In the genomic region with DNA sequence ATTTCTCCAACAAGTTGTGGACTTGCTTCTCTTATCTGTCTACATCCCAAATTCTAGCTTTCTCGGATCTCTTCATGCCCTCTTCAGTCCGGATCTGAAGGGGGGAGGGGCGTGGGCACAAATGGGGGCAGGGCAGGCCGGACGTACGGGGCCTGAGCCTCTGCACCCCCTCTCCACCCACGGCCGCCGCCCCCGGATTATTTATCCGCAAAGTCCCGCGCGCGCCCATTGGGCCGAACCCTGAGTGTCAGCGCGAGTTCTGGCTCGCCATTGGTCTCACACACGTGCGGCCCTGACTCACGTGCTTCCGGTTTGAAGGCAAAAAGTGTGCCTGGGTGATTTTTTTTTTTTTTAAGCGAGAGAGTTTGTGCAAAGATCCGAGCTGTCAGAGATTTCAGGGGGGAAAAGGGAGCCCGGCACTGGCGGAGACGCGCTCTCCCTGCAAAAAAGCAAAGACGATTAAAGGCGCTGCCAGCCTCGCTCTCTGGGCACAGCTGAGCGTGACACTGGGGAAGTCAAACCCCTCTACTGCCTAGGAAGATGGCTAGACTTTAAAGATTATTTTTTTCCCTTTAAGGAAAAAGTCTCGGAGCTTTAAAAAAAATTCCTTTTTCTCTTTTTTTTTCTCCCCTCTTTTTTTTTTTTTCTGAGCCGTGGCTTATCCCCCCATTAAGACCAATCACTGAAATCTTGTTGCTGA, we compare ENCODE assay signal across 9 mouse cellular contexts. TPM values are rescaled to one million over a fixed set of nuclear protein-coding genes. Genes with fewer than 3 reads are reported as not detected.
A peak's percentile ranks its signal among the peaks of the same experiment; 100 is the strongest.
DNase-seq lines count a peak whose midpoint lies in the region; ATAC-seq and TF ChIP-seq lines count a peak whose summit lies in the region.
"Had no signal": no experiment of that assay in that cellular context is flagged by ENCODE, and none has a peak within 500 bp of the region (broad histone marks: within the 10 kb centered on the region; RNA-seq: fewer than 3 reads in every experiment).

A gene (plus strand): TSS at position 388 of the 700 bp plus-strand sequence.

- H3K4me1 ChIP-seq in heart, adult 2 months (ENCODE audit: control insufficient read depth, insufficient read depth, low read length): no peaks in the 10 kb centered on the region; the same call in 1 of the 2 replicates
- peaks cover 32% of the 10 kb centered on the region for H3K4me1 ChIP-seq in embryonic facial prominence, embryonic 15.5 days
- no peaks in the 10 kb centered on the region for H3K4me1 ChIP-seq in hindbrain, postnatal 0 days (ENCODE audit: insufficient read depth, low read length)
- H3K4me1 ChIP-seq in midbrain, embryonic 14.5 days (ENCODE audit: control insufficient read depth, insufficient read depth, low read length): no peaks in the 10 kb centered on the region

- DNase-seq in heart, adult 2 months: peak in 1 of 2 experiments; percentile 31
- DNase-seq in heart, adult 8-10 months (ENCODE audit: low spot score): no peak
- DNase-seq in adipocyte (ENCODE audit: low spot score): peak; percentile 92
- DNase-seq in hindbrain, postnatal 0 days (ENCODE audit: low spot score): peak; percentile 85
- peak; percentile 92 for DNase-seq in midbrain, embryonic 14.5 days
- DNase-seq in right cerebral cortex, postnatal 14 days: no peak
- no peak for DNase-seq in thymus, postnatal 14 days

- TF ChIP-seq POLR2A in heart, adult 2 months (IDR thresholded peaks at IDR 0.05; ENCODE audit: insufficient read depth, low read depth, low read length): no peak

- peak within 1 kb of the TSS; percentile 38 for H3K4me3 ChIP-seq in heart, adult 2 months
- peak within 1 kb of the TSS; percentile 53 for H3K4me3 ChIP-seq in embryonic facial prominence, embryonic 15.5 days (replicated peaks)
- peak within 1 kb of the TSS; percentile 53 for H3K4me3 ChIP-seq in hindbrain, postnatal 0 days (ENCODE audit: low read length)
- peak within 1 kb of the TSS; percentile 59 for H3K4me3 ChIP-seq in midbrain, embryonic 14.5 days (replicated peaks; ENCODE audit: low read depth, low read length)

- no peaks in the 10 kb centered on the region for H3K79me2 ChIP-seq in heart, adult 2 months (replicated peaks; ENCODE audit: control insufficient read depth, insufficient read depth, low read length)

- H3K27me3 ChIP-seq in heart, adult 2 months (ENCODE audit: control insufficient read depth, insufficient read depth, low read length): peaks cover 51% of the 10 kb centered on the region
- peaks cover 95% of the 10 kb centered on the region for H3K27me3 ChIP-seq in embryonic facial prominence, embryonic 15.5 days
- H3K27me3 ChIP-seq in hindbrain, postnatal 0 days (ENCODE audit: insufficient read depth, low read length): peaks cover 54% of the 10 kb centered on the region
- H3K27me3 ChIP-seq in midbrain, embryonic 14.5 days (ENCODE audit: control insufficient read depth, insufficient read depth, low read length): peaks cover 54% of the 10 kb centered on the region

- 4% methylated on average over 35 of the region's 35 CpGs for WGBS in heart, adult 2 months
- under 1% methylated on average over 35 of the region's 35 CpGs for WGBS in embryonic facial prominence, embryonic 15.5 days
- 1% methylated on average over 35 of the region's 35 CpGs for WGBS in hindbrain, postnatal 0 days
- WGBS in midbrain, embryonic 14.5 days: under 1% methylated on average over 35 of the region's 35 CpGs

- intact Hi-C loops in heart, adult 2 months (cut with DNase I): no loop called here

- no peak for ATAC-seq in embryonic facial prominence, embryonic 15.5 days (ENCODE audit: insufficient number of reproducible peaks, low FRiP score, low TSS enrichment, low read depth)
- ATAC-seq in hindbrain, postnatal 0 days: peak; percentile 88
- peak; percentile 85 for ATAC-seq in midbrain, embryonic 14.5 days (ENCODE audit: low FRiP score, low TSS enrichment)

- H3K27ac ChIP-seq in heart, adult 2 months: no peak within 1 kb of the TSS
- H3K27ac ChIP-seq in embryonic facial prominence, embryonic 15.5 days (replicated peaks): peak within 1 kb of the TSS; percentile 71; the same call in 1 of the 2 replicates
- peak within 1 kb of the TSS; percentile 70; the same call in 1 of the 2 replicates for H3K27ac ChIP-seq in hindbrain, postnatal 0 days
- H3K27ac ChIP-seq in midbrain, embryonic 14.5 days (replicated peaks; ENCODE audit: low read depth, low read length): peak within 1 kb of the TSS; percentile 93

- H3K9ac ChIP-seq in heart, adult 2 months (ENCODE audit: low read depth, low read length): no peak within 1 kb of the TSS
- peak within 1 kb of the TSS; percentile 31; the same call in 1 of the 2 replicates for H3K9ac ChIP-seq in embryonic facial prominence, embryonic 15.5 days
- H3K9ac ChIP-seq in hindbrain, postnatal 0 days (replicated peaks; ENCODE audit: low read length): peak within 1 kb of the TSS; percentile 47
- H3K9ac ChIP-seq in midbrain, embryonic 14.5 days (replicated peaks; ENCODE audit: low read length): peak within 1 kb of the TSS; percentile 91

- no peaks in the 10 kb centered on the region for H3K36me3 ChIP-seq in heart, adult 2 months (ENCODE audit: control insufficient read depth, insufficient read depth, low read length)
- no peaks in the 10 kb centered on the region for H3K36me3 ChIP-seq in embryonic facial prominence, embryonic 15.5 days
- no peaks in the 10 kb centered on the region for H3K36me3 ChIP-seq in hindbrain, postnatal 0 days (ENCODE audit: insufficient read depth, low read length)
- no peaks in the 10 kb centered on the region for H3K36me3 ChIP-seq in midbrain, embryonic 14.5 days (ENCODE audit: control insufficient read depth, insufficient read depth, low read length)

- H3K9me3 ChIP-seq in embryonic facial prominence, embryonic 15.5 days (replicated peaks): no peaks in the 10 kb centered on the region
- no peaks in the 10 kb centered on the region for H3K9me3 ChIP-seq in hindbrain, postnatal 0 days (ENCODE audit: low read length)
- H3K9me3 ChIP-seq in midbrain, embryonic 14.5 days (ENCODE audit: control insufficient read depth, low read length): no peaks in the 10 kb centered on the region

- no peak for TF ChIP-seq EP300 in heart, adult 2 months (IDR thresholded peaks at IDR 0.05; ENCODE audit: insufficient read depth, low read depth, low read length)

- peak within 1 kb of the TSS; percentile 90 for H3K4me2 ChIP-seq in embryonic facial prominence, embryonic 15.5 days (replicated peaks)
- H3K4me2 ChIP-seq in hindbrain, postnatal 0 days (ENCODE audit: low read depth, low read length): peak within 1 kb of the TSS; percentile 62
- peak within 1 kb of the TSS; percentile 75 for H3K4me2 ChIP-seq in midbrain, embryonic 14.5 days (ENCODE audit: low read length)

- no peak for TF ChIP-seq CTCF in heart, adult 2 months (IDR thresholded peaks at IDR 0.05)
- no peak for TF ChIP-seq CTCF in hindbrain, postnatal 0 days (IDR thresholded peaks at IDR 0.05; ENCODE audit: low read depth)

RNA-seq across cellular contexts. Expression of the gene that starts here (rescaled TPM):
- not detected for total RNA-seq in heart, adult 2 months (2021)
- polyA plus RNA-seq in heart, adult 2 months (2012; rRNA removed): not detected in 2 replicates
- not detected for total RNA-seq in heart, adult 8-10 months (2022)
- 1.9 and 2.1 TPM in 2 replicates for polyA plus RNA-seq in embryonic facial prominence, embryonic 15.5 days (2015; fragmentation: Nextera tagmentation; extraction: Ambion mirVana)
- 13.0 and 13.2 TPM in 2 replicates for total RNA-seq in hindbrain, postnatal 0 days (2014; rRNA removed)
- 6.3 and 6.9 TPM in 2 replicates for polyA plus RNA-seq in hindbrain, postnatal 0 days (2015; fragmentation: Nextera tagmentation; extraction: Ambion mirVana)
- polyA plus RNA-seq in midbrain, embryonic 14.5 days (2014; fragmentation: Nextera tagmentation; extraction: Ambion mirVana): 16.8 and 18.3 TPM in 2 replicates
- total RNA-seq: hematopoietic stem cell, adult 5-6 weeks had no signal

Comparison
In these comparisons a context has a peak if more than half of its experiments do, and no peak if none do; other contexts are left out.
1. RNA of the gene that starts here (total RNA-seq): 13.0 to 13.2 TPM in hindbrain, postnatal 0 days; not detected in heart, adult 2 months and not detected in heart, adult 8-10 months; every median in the first group is over 10 times any median in the second.
2. DNase-seq: peak in adipocyte (single experiment), hindbrain, postnatal 0 days (single experiment) and midbrain, embryonic 14.5 days (single experiment); none in heart, adult 8-10 months (single experiment), right cerebral cortex, postnatal 14 days (single experiment) and thymus, postnatal 14 days (single experiment).
3. Peak in every context shown above with its lines, with median percentiles within 50 percentile points of each other: H3K4me3 ChIP-seq and H3K4me2 ChIP-seq.